Mouse (Mus musculus) heart, adult 2 months (tissue): Measurements from ENCODE around the gene Gm5105. TPM values are rescaled to one million over a fixed set of nuclear protein-coding genes. Genes with fewer than 3 reads are reported as not detected.
A peak's percentile ranks its signal among the peaks of the same experiment; 100 is the strongest.

Experiments
- DNase-seq, 2 experiments: peaks; one replicate each; pipeline ENCODE4 v3.0.0; 2021
- H3K27ac ChIP-seq: fragments of 200-600 bp; 2 replicates; pipeline ENCODE4 v1.8.1; 2022
- H3K27me3 ChIP-seq: fragments of 200-500 bp; 2 replicates; pipeline ENCODE4 v1.6.1; 2012; ENCODE audit warnings: mild to moderate bottlenecking, low read length, inconsistent platforms, mixed read lengths; ENCODE audit not compliant: control insufficient read depth, insufficient read depth
- H3K36me3 ChIP-seq: fragments of 200-500 bp; 2 replicates; pipeline ENCODE4 v1.6.1; 2012; ENCODE audit warnings: low read length, inconsistent platforms; ENCODE audit not compliant: control insufficient read depth, insufficient read depth
- H3K4me1 ChIP-seq: fragments of 200-500 bp; 2 replicates; pipeline ENCODE4 v1.6.1; 2011; ENCODE audit warnings: low read length; ENCODE audit not compliant: control insufficient read depth, insufficient read depth
- H3K4me3 ChIP-seq: fragments of 200-600 bp; 2 replicates; pipeline ENCODE4 v1.8.1; 2022
- H3K79me2 ChIP-seq: fragments of 200-500 bp; replicated peaks from 2 replicates; pipeline ENCODE4 v1.6.1; 2012; ENCODE audit warnings: mild to moderate bottlenecking, inconsistent platforms, low read length, moderate library complexity, mixed read lengths; ENCODE audit not compliant: control insufficient read depth, insufficient read depth
- H3K9ac ChIP-seq: fragments of 200-500 bp; 2 replicates; pipeline ENCODE4 v1.6.1; 2012; ENCODE audit warnings: low read depth, mild to moderate bottlenecking, control low read depth, inconsistent platforms, low read length, mixed read lengths
- CTCF ChIP-seq: fragments of 200-600 bp; IDR thresholded peaks from 2 replicates; pipeline ENCODE4 v1.8.1; 2022; ENCODE audit warnings: antibody characterized with exemption, mild to moderate bottlenecking, moderate library complexity
- EP300 ChIP-seq: fragments of 200-500 bp; IDR thresholded peaks from 2 replicates; pipeline ENCODE4 v1.6.1; 2011; ENCODE audit warnings: low read depth, low read length, control low read depth; ENCODE audit not compliant: insufficient read depth
- POLR2A ChIP-seq: fragments of 200-500 bp; IDR thresholded peaks from 2 replicates; pipeline ENCODE4 v1.6.1; 2011; ENCODE audit warnings: mild to moderate bottlenecking, low read depth, low read length, control low read depth; ENCODE audit not compliant: insufficient read depth
- WGBS: fragments of 180-500 bp; shearing (Covaris S2); methylation state at CpG from one replicate; pipeline ENCODE4 v1.1.7; 2018; 5-methylcytosine and 5-hydroxymethylcytosine counted together
- intact Hi-C: fragments of 180-260 bp; cut with DNase I; formaldehyde crosslinking; loops from one replicate; pipeline ENCODE4 v1.15.1; 2025
- polyA plus RNA-seq: library from polyadenylated mRNA; depleted of rRNA; stranded (reverse); fragments of >200 nt; gene quantifications from 2 replicates; pipeline ENCODE4 v1.2.3, GENCODE M21; 2012
- total RNA-seq, 2 experiments: library from RNA; stranded (reverse); gene quantifications; 2 replicates each; pipeline ENCODE4 v1.2.3; 2021

Gm5105 gene
- total and polyA plus RNA-seq, 3 experiments = 0.77 to 1.4 (median 1.4) TPM

- no peak for TF ChIP-seq CTCF
- no peak for TF ChIP-seq EP300
- TF ChIP-seq POLR2A = no peak
- intact Hi-C loops = no loop called here
- no peak for DNase-seq
- 68% methylated on average over 4 of the region's 4 CpGs for WGBS
- Histone ChIP-seq H3K36me3 (peaks cover 2% of the 10 kb centered on the region; the same call in 1 of the 2 replicates), H3K4me1 (no peaks in the 10 kb centered on the region), H3K9ac (no peak overlapping the region), H3K27ac (peak overlapping the region; percentile 65), H3K4me3 (no peak overlapping the region), H3K79me2 (no peaks in the 10 kb centered on the region), H3K27me3 (no peaks in the 10 kb centered on the region)
These were observed 16.7 kb upstream of the Gm5105 start for GRCm38 (mm10) chr3:138083896-138084295.

DNA sequence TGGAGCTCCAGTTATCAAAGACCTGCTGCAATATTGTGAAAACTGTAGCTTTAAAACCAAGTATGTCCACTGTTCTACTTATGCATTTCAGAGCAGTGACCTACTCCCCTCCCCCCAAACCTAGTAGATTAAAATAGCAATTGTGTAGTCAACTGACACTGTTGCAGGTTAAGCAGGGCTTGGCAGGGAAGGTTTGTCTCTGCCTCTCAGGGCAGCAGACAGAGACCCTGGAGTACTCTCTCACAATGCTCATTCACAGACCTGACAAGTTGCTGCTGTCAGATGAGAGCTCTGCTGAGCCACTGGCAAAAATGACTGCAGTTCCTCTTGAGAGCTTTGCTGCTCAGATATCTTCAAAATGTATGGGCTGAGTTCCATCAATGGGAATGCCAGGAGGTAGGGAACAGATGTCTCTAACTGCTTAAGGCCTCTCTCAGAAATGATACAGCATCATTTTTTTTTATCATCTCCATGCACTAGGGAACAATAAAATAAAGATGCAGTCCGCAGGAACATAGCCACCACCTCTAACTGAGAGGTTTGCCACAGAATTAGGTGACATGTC is 16.0 kb upstream of the Gm5105 start:
- Histone ChIP-seq H3K36me3 (peaks cover 4% of the 10 kb centered on the region; the same call in 1 of the 2 replicates), H3K9ac (no peak overlapping the region), H3K27me3 (no peaks in the 10 kb centered on the region), H3K27ac (peak overlapping the region; percentile 65), H3K4me3 (no peak overlapping the region), H3K4me1 (no peaks in the 10 kb centered on the region), H3K79me2 (no peaks in the 10 kb centered on the region)
- WGBS = 65% methylated on average over 1 of the region's 1 CpGs
- DNase-seq = peak in 1 of 2 experiments; percentile 40
- TF ChIP-seq POLR2A = no peak
- TF ChIP-seq EP300 = no peak
- TF ChIP-seq CTCF = no peak
- intact Hi-C loops = no loop called here

DNA sequence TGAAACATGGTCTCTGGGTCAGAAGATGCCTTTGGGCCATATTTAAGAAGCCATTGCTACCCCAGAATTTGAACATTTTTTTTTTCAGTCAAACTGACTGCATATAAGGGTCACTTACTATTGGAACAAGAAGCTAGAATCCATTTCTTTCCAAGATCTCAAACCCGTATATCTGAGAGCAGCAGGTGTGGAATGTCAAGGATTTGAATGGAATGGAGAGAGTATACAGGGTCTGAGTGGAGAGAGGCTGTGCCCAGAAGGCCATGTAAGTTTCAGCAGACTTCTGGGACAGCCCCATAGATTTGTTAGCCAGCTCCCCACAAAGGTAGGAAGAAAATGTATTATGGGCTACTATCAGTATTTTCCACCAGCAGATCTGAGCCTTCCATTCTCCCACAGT is 11.5 kb upstream of the Gm5105 start:
- H3K9ac ChIP-seq = no peak overlapping the region
- H3K27ac ChIP-seq = no peak overlapping the region
- H3K4me1 ChIP-seq = peaks cover 1% of the 10 kb centered on the region; the same call in 1 of the 2 replicates
- H3K79me2 ChIP-seq = no peaks in the 10 kb centered on the region
- H3K27me3 ChIP-seq = no peaks in the 10 kb centered on the region
- H3K4me3 ChIP-seq = no peak overlapping the region
- DNase-seq = no peak
- TF ChIP-seq POLR2A (no peak), CTCF (no peak), EP300 (no peak)
- H3K36me3 ChIP-seq = peaks cover 11% of the 10 kb centered on the region
- intact Hi-C loops = loop anchor here (5.0 kb wide), 1 partner anchor 211 kb away; the partner anchor contains the start of gene Dnajb14
- 56% methylated on average over 1 of the region's 1 CpGs for WGBS

GRCm38 (mm10) chr3:138077476-138078340 is 10.5 kb upstream of the Gm5105 start:
- H3K9ac ChIP-seq = no peak overlapping the region
- peaks cover 1% of the 10 kb centered on the region; the same call in 1 of the 2 replicates for H3K4me1 ChIP-seq
- peaks cover 11% of the 10 kb centered on the region for H3K36me3 ChIP-seq
- no peak for DNase-seq
- no peak overlapping the region for H3K4me3 ChIP-seq
- H3K27me3 ChIP-seq = no peaks in the 10 kb centered on the region
- no peaks in the 10 kb centered on the region for H3K79me2 ChIP-seq
- intact Hi-C loops = loop anchor here (5.0 kb wide), 1 partner anchor 210 kb away; the partner anchor contains the start of gene Dnajb14
- TF ChIP-seq CTCF = no peak
- TF ChIP-seq POLR2A = no peak
- no peak for TF ChIP-seq EP300
- H3K27ac ChIP-seq = no peak overlapping the region
- WGBS = 64% methylated on average over 11 of the region's 11 CpGs

DNA sequence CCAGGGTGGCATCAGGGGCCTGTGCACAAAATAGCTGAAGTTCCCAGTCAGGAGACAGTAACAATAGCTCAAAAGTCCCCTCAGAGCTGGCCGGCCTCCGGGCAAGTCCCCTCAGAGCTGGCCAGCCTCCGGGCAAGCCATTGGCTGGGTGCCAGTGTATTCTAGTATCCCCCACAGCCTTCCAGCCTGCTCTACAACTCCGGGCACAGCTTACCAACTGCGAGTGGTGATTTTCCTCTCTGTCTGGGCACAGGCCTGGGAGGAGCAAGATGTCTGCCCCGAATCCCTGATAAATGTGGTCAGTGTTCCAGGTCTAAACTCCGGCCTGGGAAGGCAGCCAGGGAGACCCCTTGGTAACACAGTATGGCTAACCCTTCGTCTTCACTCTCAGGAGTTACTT is 8.0 kb upstream of the Gm5105 start:
- Histone ChIP-seq H3K4me3 (no peak overlapping the region), H3K4me1 (peaks cover 1% of the 10 kb centered on the region; the same call in 1 of the 2 replicates), H3K79me2 (no peaks in the 10 kb centered on the region), H3K27me3 (no peaks in the 10 kb centered on the region), H3K27ac (peak overlapping the region; percentile 53), H3K36me3 (peaks cover 9% of the 10 kb centered on the region), H3K9ac (no peak overlapping the region)
- intact Hi-C loops = loop anchor here (5.0 kb wide), 1 partner anchor 208 kb away; the partner anchor contains the start of gene Dnajb14
- 30% methylated on average over 8 of the region's 8 CpGs for WGBS
- TF ChIP-seq CTCF (no peak), POLR2A (no peak), EP300 (no peak)
- peak; percentile 51 to 69 for DNase-seq

DNA sequence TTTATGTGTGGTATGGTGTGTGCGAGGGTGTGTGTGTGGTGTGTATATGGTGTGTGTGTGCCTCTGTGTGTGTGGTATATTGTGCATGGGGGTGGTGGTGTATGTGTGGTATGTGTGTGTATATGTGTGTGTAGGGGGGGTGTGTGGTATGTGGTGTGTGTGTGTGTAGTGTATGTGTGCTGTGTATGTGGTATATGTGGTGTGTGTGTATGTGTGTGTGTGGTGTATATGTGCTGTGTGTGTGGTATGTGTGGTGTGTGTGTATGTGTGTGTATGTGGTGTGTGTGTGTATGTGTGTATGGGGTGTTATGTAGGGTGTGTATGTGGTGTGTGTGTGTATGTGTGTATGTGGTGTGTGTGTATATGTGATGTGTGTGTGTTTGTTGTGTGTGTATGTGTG is 7.0 kb upstream of the Gm5105 start:
- no peaks in the 10 kb centered on the region for H3K79me2 ChIP-seq
- H3K27ac ChIP-seq = no peak overlapping the region
- TF ChIP-seq POLR2A = no peak
- no peak for TF ChIP-seq EP300
- no peak for TF ChIP-seq CTCF
- peaks cover 9% of the 10 kb centered on the region for H3K36me3 ChIP-seq
- no peaks in the 10 kb centered on the region for H3K27me3 ChIP-seq
- 0 out of 2 replicates have a peak overlapping the region, but pooled peaks have one; percentile 14 for H3K9ac ChIP-seq
- 86% methylated on average over 1 of the region's 1 CpGs for WGBS
- intact Hi-C loops = no loop called here
- H3K4me3 ChIP-seq = no peak overlapping the region
- no peak for DNase-seq
- peaks cover 1% of the 10 kb centered on the region; the same call in 1 of the 2 replicates for H3K4me1 ChIP-seq
